Mouse (Mus musculus): ENCODE results near the gene Hoxb4. TPM values are rescaled to one million over a fixed set of nuclear protein-coding genes. Genes with fewer than 3 reads are reported as not detected.

Hoxb4 gene
- total and polyA plus RNA-seq, 3 experiments, result 2.7 to 5.5 (median 3.3) TPM

- Histone ChIP-seq H3K27ac (ENCODE audit: insufficient read depth, low read depth) (no peak overlapping the region), H3K4me2 (ENCODE audit: insufficient read depth, low read depth, poor library complexity, severe bottlenecking) (no peak overlapping the region), H3K9me3 (replicated peaks; ENCODE audit: low read length) (peaks cover 33% of the 10 kb centered on the region), H3K79me2 (replicated peaks; ENCODE audit: control insufficient read depth, extremely low read depth, insufficient read depth, poor library complexity, severe bottlenecking) (no peaks in the 10 kb centered on the region), H3K4me1 (ENCODE audit: control insufficient read depth in 1 of 2, insufficient read depth in 2 of 2) (peaks cover 0 to 5% of the 10 kb centered on the region in 2 experiments; a peak in 2 of 4 replicates), H3K4me3 (replicated peaks in 1 of 3; ENCODE audit: low read depth in 2 of 3, low read length in 2 of 3, poor library complexity in 1 of 3) (no peak overlapping the region), H3K27me3 (replicated peaks) (peaks cover 65% of the 10 kb centered on the region), H3K9ac (ENCODE audit: insufficient read depth, low read depth) (no peak overlapping the region), H3K36me3 (replicated peaks in 1 of 2; ENCODE audit: control insufficient read depth in 1 of 2, insufficient read depth in 1 of 2, low read length in 1 of 2) (no peaks in the 10 kb centered on the region)
- no peak for DNase-seq (ENCODE audit: extremely low read depth)
- dilution Hi-C loops (cut with MboI; ENCODE audit: extremely low pct_ligation_motif_present, extremely low pct_unique_long_range_greater_than_20kb, low sequenced_read_pairs), result no loop called here
- in situ Hi-C loops (cut with MboI; ENCODE audit: low pct_ligation_motif_present, low pct_unique_long_range_greater_than_20kb, low sequenced_read_pairs), result loop anchor here (25.0 kb wide), 1 partner anchor 236 kb away; no protein-coding TSS in a partner anchor
- TF ChIP-seq JUN (IDR thresholded peaks at IDR 0.05; ENCODE audit: insufficient read depth, low read depth, low read length) (no peak), ELF1 (IDR thresholded peaks at IDR 0.05; ENCODE audit: low read depth, low read length) (no peak), CHD2 (IDR thresholded peaks at IDR 0.05; ENCODE audit: low read length) (no peak), TBP (conservative IDR thresholded peaks at IDR 0.05; ENCODE audit: low read depth, low read length) (no peak), JUND (conservative IDR thresholded peaks at IDR 0.05; ENCODE audit: low read depth, low read length) (no peak), RAD21 (IDR thresholded peaks at IDR 0.05; ENCODE audit: low read depth, low read length) (no peak), HCFC1 (IDR thresholded peaks at IDR 0.05; ENCODE audit: low read depth, low read length) (no peak)
Measured at GRCm38 (mm10) chr11:96301064-96301431, 17.0 kb upstream of the Hoxb4 start.

GRCm38 (mm10) chr11:96301837-96302236 is 16.2 kb upstream of the Hoxb4 start:
- Histone ChIP-seq H3K4me2 (ENCODE audit: insufficient read depth, low read depth, poor library complexity, severe bottlenecking) (no peak overlapping the region), H3K4me1 (ENCODE audit: control insufficient read depth in 1 of 2, insufficient read depth in 2 of 2) (peaks cover 0 to 5% of the 10 kb centered on the region in 2 experiments; a peak in 1 of 4 replicates), H3K4me3 (replicated peaks in 1 of 3; ENCODE audit: low read depth in 2 of 3, low read length in 2 of 3, poor library complexity in 1 of 3) (no peak overlapping the region), H3K27ac (ENCODE audit: insufficient read depth, low read depth) (no peak overlapping the region), H3K9me3 (replicated peaks; ENCODE audit: low read length) (peaks cover 33% of the 10 kb centered on the region), H3K79me2 (replicated peaks; ENCODE audit: control insufficient read depth, extremely low read depth, insufficient read depth, poor library complexity, severe bottlenecking) (no peaks in the 10 kb centered on the region), H3K27me3 (replicated peaks) (peaks cover 65% of the 10 kb centered on the region), H3K36me3 (replicated peaks in 1 of 2; ENCODE audit: control insufficient read depth in 1 of 2, insufficient read depth in 1 of 2, low read length in 1 of 2) (no peaks in the 10 kb centered on the region), H3K9ac (ENCODE audit: insufficient read depth, low read depth) (no peak overlapping the region)
- dilution Hi-C loops (cut with MboI; ENCODE audit: extremely low pct_ligation_motif_present, extremely low pct_unique_long_range_greater_than_20kb, low sequenced_read_pairs) (no loop called here), in situ Hi-C loops (cut with MboI; ENCODE audit: low pct_ligation_motif_present, low pct_unique_long_range_greater_than_20kb, low sequenced_read_pairs) (loop anchor here (25.0 kb wide), 1 partner anchor 235 kb away; no protein-coding TSS in a partner anchor)
- TF ChIP-seq ZMIZ1 (IDR thresholded peaks at IDR 0.05; ENCODE audit: low read depth, low read length) (no peak), JUN (IDR thresholded peaks at IDR 0.05; ENCODE audit: insufficient read depth, low read depth, low read length) (no peak), KAT2A (IDR thresholded peaks at IDR 0.05; ENCODE audit: insufficient replicate concordance, low read length) (no peak), ELF1 (IDR thresholded peaks at IDR 0.05; ENCODE audit: low read depth, low read length) (no peak), JUND (conservative IDR thresholded peaks at IDR 0.05; ENCODE audit: low read depth, low read length) (no peak), MAZ (IDR thresholded peaks at IDR 0.05; ENCODE audit: low read depth, low read length) (no peak), MXI1 (IDR thresholded peaks at IDR 0.05; ENCODE audit: low read depth, low read length) (no peak), GABPA (IDR thresholded peaks at IDR 0.05; ENCODE audit: insufficient replicate concordance, low read depth, low read length) (no peak), IRF4 (IDR thresholded peaks at IDR 0.05; ENCODE audit: low read depth, low read length) (no peak), UBTF (IDR thresholded peaks at IDR 0.05; ENCODE audit: low read depth, low read length) (no peak), TBP (conservative IDR thresholded peaks at IDR 0.05; ENCODE audit: low read depth, low read length) (no peak), ZC3H11A (IDR thresholded peaks at IDR 0.05; ENCODE audit: low read depth, low read length) (no peak), RAD21 (IDR thresholded peaks at IDR 0.05; ENCODE audit: low read depth, low read length) (no peak), E2F4 (IDR thresholded peaks at IDR 0.05; ENCODE audit: insufficient replicate concordance, low read depth, low read length) (no peak), MYC (IDR thresholded peaks at IDR 0.05; ENCODE audit: low read depth, low read length) (no peak)
- DNase-seq (ENCODE audit: extremely low read depth), result no peak
